Mouse (Mus musculus): ENCODE data around the gene Olfr1431.
A peak's percentile ranks its signal among the peaks of the same experiment; 100 is the strongest.
"Not testable (repeated sequence)": the region's sequence is repeated elsewhere in the genome, so short reads cannot be mapped to it uniquely, and the experiment has no call there.

Gene Olfr1431

GRCm38 (mm10) chr19:12200334-12200733, at the start of gene Olfr1431:
Olfr1431 (plus strand) TSS chr19:12200634.
- no peak for DNase-seq (ENCODE audit: low read depth, low spot score)

- peak; percentile 1 for DNase-seq (ENCODE audit: low read depth, low spot score)
These were observed 30.3 kb upstream of the Olfr1431 start, which contains the start of gene Olfr1555-ps1 for GRCm38 (mm10) chr19:12170062-12170599. Olfr1555-ps1 (minus strand) TSS chr19:12170112.

- DNase-seq (ENCODE audit: low read depth, low spot score): not testable (repeated sequence)
These were observed 25.0 kb upstream of the Olfr1431 start for GRCm38 (mm10) chr19:12175431-12175830.

- not testable (repeated sequence) for DNase-seq (ENCODE audit: low read depth, low spot score)
These were observed 1.4 kb upstream of the Olfr1431 start for GRCm38 (mm10) chr19:12199076-12199475.

- not testable (repeated sequence) for DNase-seq (ENCODE audit: low read depth, low spot score)
These were observed 32.1 kb downstream of the Olfr1431 start, which contains the start of gene Olfr1432 for GRCm38 (mm10) chr19:12232496-12232895. Olfr1432 (minus strand) TSS chr19:12232596.

- DNase-seq (ENCODE audit: low read depth, low spot score): peak; percentile 0
These were observed 41.1 kb downstream of the Olfr1431 start, which contains the start of gene Olfr262 for GRCm38 (mm10) chr19:12241559-12241958. Olfr262 (minus strand) TSS chr19:12241659.

GRCm38 (mm10) chr19:12260732-12261131, 60.3 kb downstream of the Olfr1431 start, which contains the start of gene Olfr235:
Olfr235 (plus strand) TSS chr19:12261032.
- DNase-seq (ENCODE audit: low read depth, low spot score): no peak

Data from 3T3-L1 (cell line).